Mouse (Mus musculus): ENCODE results near the gene Stil.
"Not testable (repeated sequence)": the region's sequence is repeated elsewhere in the genome, so short reads cannot be mapped to it uniquely, and the experiment has no call there.

The Stil gene

GRCm38 (mm10) chr4:114999773-115000428 lies at the start of gene Stil:
Gene Stil, plus strand, starts transcription at chr4:115000159.
- DNase-seq (ENCODE audit: low read depth): peak; percentile 96

GRCm38 (mm10) chr4:114953172-114953571 lies 46.8 kb upstream of the Stil start:
- no peak for DNase-seq (ENCODE audit: low read depth)

GRCm38 (mm10) chr4:114957403-114957802 lies 42.6 kb upstream of the Stil start:
- DNase-seq (ENCODE audit: low read depth): no peak

- DNase-seq (ENCODE audit: low read depth): no peak
These were observed 41.7 kb upstream of the Stil start for GRCm38 (mm10) chr4:114958231-114958630.

- DNase-seq (ENCODE audit: low read depth): no peak
These were observed 41.2 kb upstream of the Stil start for GRCm38 (mm10) chr4:114958786-114959185.

- no peak for DNase-seq (ENCODE audit: low read depth)
These were observed 40.4 kb upstream of the Stil start for GRCm38 (mm10) chr4:114959533-114959932.

- not testable (repeated sequence) for DNase-seq (ENCODE audit: low read depth)
These were observed 39.1 kb upstream of the Stil start for GRCm38 (mm10) chr4:114960881-114961280.

GRCm38 (mm10) chr4:114970736-114971135 lies 29.2 kb upstream of the Stil start:
- no peak for DNase-seq (ENCODE audit: low read depth)

GRCm38 (mm10) chr4:114973229-114973740 lies 26.7 kb upstream of the Stil start:
- DNase-seq (ENCODE audit: low read depth): no peak

GRCm38 (mm10) chr4:114982619-114983018 lies 17.3 kb upstream of the Stil start:
- no peak for DNase-seq (ENCODE audit: low read depth)

GRCm38 (mm10) chr4:114983020-114983419 lies 16.9 kb upstream of the Stil start:
- peak; percentile 60 for DNase-seq (ENCODE audit: low read depth)

GRCm38 (mm10) chr4:114986211-114986590 lies 13.8 kb upstream of the Stil start:
- DNase-seq (ENCODE audit: low read depth): no peak

- DNase-seq (ENCODE audit: low read depth): peak; percentile 89
These were observed 13.1 kb upstream of the Stil start, which contains the start of gene Cmpk1 for GRCm38 (mm10) chr4:114986591-114987432. Gene Cmpk1, minus strand, starts transcription at chr4:114987241.

GRCm38 (mm10) chr4:114994218-114994617 lies 5.7 kb upstream of the Stil start:
- DNase-seq (ENCODE audit: low read depth): no peak

GRCm38 (mm10) chr4:114997051-114997450 lies 2.9 kb upstream of the Stil start:
- DNase-seq (ENCODE audit: low read depth): peak; percentile 85

GRCm38 (mm10) chr4:114999445-114999772 lies 550 bp upstream of the Stil start:
- DNase-seq (ENCODE audit: low read depth): no peak

- no peak for DNase-seq (ENCODE audit: low read depth)
These were observed 453 bp downstream of the Stil start for GRCm38 (mm10) chr4:115000429-115000795.

- no peak for DNase-seq (ENCODE audit: low read depth)
These were observed 14.3 kb downstream of the Stil start for GRCm38 (mm10) chr4:115014276-115014675.

GRCm38 (mm10) chr4:115019997-115020396 lies 20.0 kb downstream of the Stil start:
- no peak for DNase-seq (ENCODE audit: low read depth)

GRCm38 (mm10) chr4:115035043-115035442 lies 35.1 kb downstream of the Stil start:
- no peak for DNase-seq (ENCODE audit: low read depth)

GRCm38 (mm10) chr4:115038242-115038641 lies 38.3 kb downstream of the Stil start:
- DNase-seq (ENCODE audit: low read depth): peak; percentile 64

- no peak for DNase-seq (ENCODE audit: low read depth)
These were observed 45.7 kb downstream of the Stil start for GRCm38 (mm10) chr4:115045621-115046020.

- peak; percentile 78 for DNase-seq (ENCODE audit: low read depth)
These were observed 47.8 kb downstream of the Stil start for GRCm38 (mm10) chr4:115047750-115048149.

Data from naive thymus-derived CD4-positive, alpha-beta T cell, adult 2 months (primary cell).